Mouse (Mus musculus) olfactory bulb, adult 2 months (tissue): ENCODE measurements at regions not wholly inside any gene's neighbourhood (a gene's known extent, or its start where the extent isn't known, plus 50 kb on each side); places are given as distances from the start of the nearest gene placed in this dataset.

ENCODE experiments used
- CTCF ChIP-seq: fragments of 200-500 bp; IDR thresholded peaks from 2 replicates; pipeline ENCODE4 v1.5.1; 2012; ENCODE audit warnings: low read depth, mild to moderate bottlenecking, low read length, moderate library complexity; ENCODE audit not compliant: insufficient read depth
- POLR2A ChIP-seq: fragments of 200-500 bp; IDR thresholded peaks from 2 replicates; pipeline ENCODE4 v1.6.1; 2012; ENCODE audit warnings: mild to moderate bottlenecking, low read depth, low read length, moderate library complexity; ENCODE audit not compliant: insufficient read depth

DNA sequence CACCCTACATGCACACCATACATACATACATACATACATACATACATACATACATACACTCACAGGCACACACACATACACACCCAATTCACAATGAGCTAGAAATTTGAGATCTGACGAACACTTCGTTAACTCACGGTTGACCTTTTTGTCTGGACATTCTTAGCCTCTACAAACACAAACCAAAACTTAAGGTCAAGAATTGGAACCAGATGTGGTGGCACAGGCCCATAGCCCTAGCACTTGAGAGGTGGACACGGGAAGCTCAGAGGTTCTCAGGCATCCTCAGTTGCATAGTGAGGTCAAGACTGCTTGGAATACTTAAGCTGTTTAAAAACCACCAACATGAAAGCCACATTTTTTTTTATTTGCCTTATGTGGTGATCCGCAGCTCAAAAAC, 692.9 kb downstream of the Vrk1 start:
- TF ChIP-seq CTCF (no peak), POLR2A (no peak)
